Mouse (Mus musculus) urinary bladder, postnatal 25 days (tissue): ENCODE data around the gene Rhob.

Experiments used
- DNase-seq: peaks from one replicate; pipeline ENCODE4 v3.0.0; 2022; ENCODE audit warnings: low spot score

Rhob gene

GRCm38 (mm10) chr12:8504131-8504530 is 4.3 kb upstream of the Rhob start:
- DNase-seq: no peak

- peak; percentile 59 for DNase-seq
These were observed 2.7 kb upstream of the Rhob start for GRCm38 (mm10) chr12:8502546-8502945.

GRCm38 (mm10) chr12:8501571-8502305 is 1.9 kb upstream of the Rhob start:
- DNase-seq: no peak

GRCm38 (mm10) chr12:8500597-8501570 is 1.1 kb upstream of the Rhob start:
- no peak for DNase-seq

- DNase-seq: no peak
These were observed 573 bp downstream of the Rhob start for GRCm38 (mm10) chr12:8499001-8499870.

DNA sequence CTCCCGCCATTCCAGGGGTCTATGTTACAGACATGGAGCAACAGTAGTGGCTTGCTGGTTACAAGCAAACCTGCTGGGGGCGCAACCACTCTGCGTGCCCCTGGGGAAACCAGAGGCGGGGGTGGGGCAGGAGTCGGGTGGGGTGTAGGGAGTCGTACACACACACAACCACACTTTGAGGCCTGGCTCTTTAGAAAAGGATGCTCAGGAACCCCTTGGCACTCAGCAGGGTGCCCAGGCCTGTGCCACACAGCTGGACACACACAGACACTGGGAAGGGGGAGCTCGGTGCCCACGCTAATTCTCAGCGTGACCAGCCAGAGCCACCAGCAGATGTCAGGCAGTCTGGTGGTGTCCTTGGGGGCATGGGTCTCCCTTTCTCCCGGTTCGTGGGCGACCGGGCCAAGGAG is 1.2 kb downstream of the Rhob start:
- no peak for DNase-seq

- DNase-seq: no peak
These were observed 1.6 kb downstream of the Rhob start for GRCm38 (mm10) chr12:8498148-8498571.

DNA sequence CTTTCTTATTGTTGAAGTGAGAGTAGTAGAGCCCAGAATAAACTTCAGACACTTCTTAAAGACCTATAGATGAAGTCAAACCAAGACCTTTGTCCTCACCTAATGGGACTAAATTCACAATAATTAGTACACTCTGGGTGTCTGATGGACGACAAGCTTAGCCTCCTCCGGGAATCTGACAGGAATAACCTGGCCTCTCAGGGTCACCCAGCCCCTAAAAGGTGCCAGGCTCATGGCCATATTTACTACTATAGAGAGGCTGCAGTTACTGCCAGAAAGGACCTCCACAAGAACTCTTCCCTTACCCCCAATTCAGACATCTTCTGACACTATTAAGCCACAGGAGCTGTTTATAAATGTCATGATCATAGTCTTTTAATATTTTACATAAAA is 2.5 kb downstream of the Rhob start:
- DNase-seq: no peak

GRCm38 (mm10) chr12:8496679-8497313 is 3.0 kb downstream of the Rhob start:
- no peak for DNase-seq

DNA sequence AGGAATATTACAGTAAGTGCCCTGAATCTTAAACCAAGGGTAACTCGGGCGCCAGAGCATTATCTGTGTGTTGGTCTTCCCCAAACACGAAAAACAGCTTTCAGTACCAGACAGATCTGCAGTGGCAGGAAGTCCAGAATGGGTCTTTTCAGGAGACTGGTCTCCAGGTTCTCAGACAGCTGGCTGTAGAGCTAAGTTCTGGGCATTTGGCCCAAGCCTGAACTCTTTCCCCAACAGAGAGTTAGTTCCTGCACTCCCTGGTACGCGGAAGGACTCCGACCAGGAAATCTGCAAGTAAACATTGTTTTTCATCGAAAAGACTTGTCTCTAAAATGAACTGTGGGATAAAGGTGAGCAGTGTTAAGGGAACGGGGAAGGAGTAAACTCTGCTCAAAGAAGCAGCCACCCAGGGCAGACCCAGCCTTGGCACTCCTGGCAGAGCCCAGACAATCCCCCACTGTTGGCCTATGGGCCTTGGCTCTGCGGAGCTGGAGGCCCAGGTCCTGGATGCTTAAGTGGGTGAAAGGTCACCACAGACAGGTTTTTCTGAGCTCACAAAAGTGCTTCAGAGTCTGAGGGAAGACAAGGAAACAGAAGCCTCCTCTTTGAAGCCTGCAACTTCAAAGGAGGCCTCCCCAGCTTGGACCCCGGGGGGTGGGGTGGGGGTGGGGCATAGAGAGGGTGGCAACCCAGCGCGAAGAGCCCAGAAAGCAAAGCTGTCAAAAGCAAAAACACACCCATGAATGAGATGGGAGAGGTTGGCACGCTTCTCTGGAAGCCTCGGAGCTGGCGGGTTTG is 3.7 kb downstream of the Rhob start:
- DNase-seq: peak; percentile 48

DNA sequence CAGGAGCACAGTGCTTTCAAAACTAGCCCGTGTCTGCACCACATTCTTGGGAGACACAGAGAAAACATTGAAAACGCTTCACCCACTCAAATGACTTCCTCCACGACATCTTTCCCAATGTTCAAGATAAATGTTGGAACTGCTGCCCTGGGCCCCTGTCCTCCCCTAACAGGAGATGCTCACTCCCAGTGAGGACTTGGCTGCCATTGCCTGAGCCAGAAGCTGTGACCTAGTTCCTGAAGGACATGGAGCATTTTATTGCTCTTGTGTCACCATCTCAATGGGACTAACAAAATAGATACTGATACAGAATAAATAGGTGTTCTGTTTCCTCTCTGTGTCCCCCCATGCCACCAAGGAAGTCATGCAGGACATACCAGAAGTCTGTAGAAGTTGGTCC is 5.1 kb downstream of the Rhob start:
- DNase-seq: no peak

- no peak for DNase-seq
These were observed 6.4 kb downstream of the Rhob start for GRCm38 (mm10) chr12:8493386-8493785.

GRCm38 (mm10) chr12:8489098-8489497 is 10.7 kb downstream of the Rhob start:
- no peak for DNase-seq

GRCm38 (mm10) chr12:8488652-8488980 is 11.2 kb downstream of the Rhob start:
- DNase-seq: no peak

GRCm38 (mm10) chr12:8487959-8488651 is 11.7 kb downstream of the Rhob start:
- peak; percentile 89 for DNase-seq

- DNase-seq: no peak
These were observed 12.5 kb downstream of the Rhob start for GRCm38 (mm10) chr12:8487281-8487680.

DNA sequence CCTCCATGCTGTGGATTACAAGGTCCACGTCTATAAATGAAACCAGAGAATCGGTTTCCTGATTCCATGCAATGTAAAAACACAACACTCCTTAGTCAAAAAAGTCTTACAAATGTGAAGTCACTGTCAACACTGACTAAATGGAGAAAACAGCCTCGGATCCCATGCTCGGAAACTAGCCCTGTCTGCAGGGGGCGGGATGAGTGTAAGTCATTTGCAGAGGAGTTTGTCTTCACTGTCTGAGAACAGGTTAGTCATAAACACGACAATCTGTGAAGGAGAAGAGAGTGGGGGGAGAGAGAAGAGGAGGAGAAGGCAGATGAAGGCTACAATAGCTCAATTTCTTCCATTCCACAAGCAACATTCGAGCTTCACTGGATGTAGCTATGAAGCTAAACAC is 14.6 kb downstream of the Rhob start:
- no peak for DNase-seq

DNA sequence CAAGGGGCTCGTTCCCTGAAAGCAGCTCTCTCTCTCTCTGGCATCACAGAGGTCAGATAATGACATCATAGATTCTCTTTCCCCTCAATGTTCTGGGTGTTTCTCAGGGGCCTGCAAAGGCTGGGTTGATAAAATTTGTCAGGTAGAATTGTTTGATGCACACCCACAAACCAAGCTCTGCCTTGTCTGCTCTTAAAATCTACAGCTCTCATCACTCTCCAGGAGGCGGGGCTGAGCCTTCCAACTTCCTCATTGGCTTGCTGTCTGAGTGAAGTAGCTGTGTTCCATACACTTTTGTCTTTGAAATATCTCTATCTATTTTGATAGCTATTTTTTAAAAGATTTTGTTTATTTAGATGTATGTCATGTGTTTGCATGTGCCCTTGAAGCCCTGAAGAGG is 17.6 kb downstream of the Rhob start:
- no peak for DNase-seq

- DNase-seq: no peak
These were observed 24.9 kb downstream of the Rhob start for GRCm38 (mm10) chr12:8474836-8475387.
